Mouse (Mus musculus) kidney, adult 9 months (tissue): ENCODE data around the gene Gm853.
A peak's percentile ranks its signal among the peaks of the same experiment; 100 is the strongest.

Experiments used
- DNase-seq: peaks from one replicate; pipeline ENCODE4 v3.0.0; 2022

The Gm853 gene

GRCm38 (mm10) chr4:130173060-130173822 lies 49.0 kb downstream of the Gm853 start:
- DNase-seq = peak; percentile 45

- DNase-seq = peak; percentile 96
Observed at GRCm38 (mm10) chr4:130171951-130172765, 50.0 kb downstream of the Gm853 start.

- DNase-seq = no peak
Observed at GRCm38 (mm10) chr4:130170362-130170761, 51.8 kb downstream of the Gm853 start.

- peak; percentile 84 for DNase-seq
Observed at GRCm38 (mm10) chr4:130169411-130169971, 52.7 kb downstream of the Gm853 start.

GRCm38 (mm10) chr4:130168280-130169183 lies 53.7 kb downstream of the Gm853 start:
- DNase-seq = peak; percentile 95

- no peak for DNase-seq
Observed at GRCm38 (mm10) chr4:130167814-130168213, 54.4 kb downstream of the Gm853 start.

GRCm38 (mm10) chr4:130167321-130167720 lies 54.9 kb downstream of the Gm853 start:
- no peak for DNase-seq

GRCm38 (mm10) chr4:130166592-130166991 lies 55.6 kb downstream of the Gm853 start:
- no peak for DNase-seq

GRCm38 (mm10) chr4:130166061-130166460 lies 56.1 kb downstream of the Gm853 start:
- no peak for DNase-seq

GRCm38 (mm10) chr4:130164121-130164520 lies 58.1 kb downstream of the Gm853 start:
- no peak for DNase-seq

GRCm38 (mm10) chr4:130163391-130163861 lies 58.8 kb downstream of the Gm853 start:
- DNase-seq = peak; percentile 67

- no peak for DNase-seq
Observed at GRCm38 (mm10) chr4:130161349-130161748, 60.9 kb downstream of the Gm853 start.
